Mouse (Mus musculus): Measurements from ENCODE around the gene Gpatch8. TPM values are rescaled to one million over a fixed set of nuclear protein-coding genes. Genes with fewer than 3 reads are reported as not detected.

Gene Gpatch8
- total RNA-seq, 2 experiments from 2014 or later: 51.4 to 54.4 TPM

DNA sequence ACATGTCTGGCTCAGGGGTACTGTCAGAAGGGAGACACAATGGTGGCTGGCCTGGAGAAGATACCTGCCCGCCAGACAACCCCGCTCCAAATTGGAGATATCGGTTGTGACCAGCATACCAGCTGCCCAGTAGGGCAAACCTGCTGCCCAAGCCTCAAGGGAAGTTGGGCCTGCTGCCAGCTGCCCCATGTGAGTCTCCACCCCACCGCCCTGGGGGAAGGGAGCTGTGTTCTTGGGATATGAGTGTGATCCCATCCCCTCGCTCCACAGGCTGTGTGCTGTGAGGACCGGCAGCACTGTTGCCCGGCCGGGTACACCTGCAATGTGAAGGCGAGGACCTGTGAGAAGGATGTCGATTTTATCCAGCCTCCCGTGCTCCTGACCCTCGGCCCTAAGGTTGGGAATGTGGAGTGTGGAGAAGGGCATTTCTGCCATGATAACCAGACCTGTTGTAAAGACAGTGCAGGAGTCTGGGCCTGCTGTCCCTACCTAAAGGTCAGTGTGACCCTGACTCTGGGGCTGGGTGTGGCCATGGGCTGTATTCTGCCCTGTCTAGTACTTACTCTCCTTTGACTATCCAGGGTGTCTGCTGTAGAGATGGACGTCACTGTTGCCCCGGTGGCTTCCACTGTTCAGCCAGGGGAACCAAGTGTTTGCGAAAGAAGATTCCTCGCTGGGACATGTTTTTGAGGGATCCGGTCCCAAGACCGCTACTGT, 120.3 kb downstream of the Gpatch8 start:
- no peak for DNase-seq (ENCODE audit: low spot score in 2 of 2)

DNA sequence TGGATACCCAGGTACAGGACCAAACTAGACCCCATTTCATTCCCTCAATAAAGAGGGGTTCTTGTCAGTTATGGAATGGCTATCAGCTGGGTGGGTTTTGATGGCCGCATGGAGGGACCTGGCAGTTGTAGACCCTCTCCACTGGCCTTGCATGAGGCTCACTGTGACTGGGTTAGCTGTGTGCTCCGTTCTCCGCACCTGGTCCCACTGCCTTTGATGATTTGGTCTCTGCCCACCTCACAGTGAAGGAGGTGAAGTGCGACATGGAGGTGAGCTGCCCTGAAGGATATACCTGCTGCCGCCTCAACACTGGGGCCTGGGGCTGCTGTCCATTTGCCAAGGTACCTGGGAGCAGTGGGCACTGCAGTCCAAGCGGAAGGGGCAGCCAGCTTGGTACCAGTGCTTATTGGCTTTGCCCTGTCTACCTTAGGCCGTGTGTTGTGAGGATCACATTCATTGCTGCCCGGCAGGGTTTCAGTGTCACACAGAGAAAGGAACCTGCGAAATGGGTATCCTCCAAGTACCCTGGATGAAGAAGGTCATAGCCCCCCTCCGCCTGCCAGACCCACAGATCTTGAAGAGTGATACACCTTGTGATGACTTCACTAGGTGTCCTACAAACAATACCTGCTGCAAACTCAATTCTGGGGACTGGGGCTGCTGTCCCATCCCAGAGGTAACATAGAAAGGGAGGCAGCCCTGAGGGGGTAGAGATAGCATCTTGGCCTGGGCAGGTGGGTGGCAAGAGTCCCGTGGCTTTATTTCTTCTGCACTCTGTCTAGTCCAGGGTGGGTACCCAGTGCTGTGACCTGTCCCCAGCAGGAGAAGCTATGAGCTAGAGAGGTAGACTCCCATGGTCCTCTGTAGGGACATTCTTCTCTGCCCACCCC, 121.1 kb downstream of the Gpatch8 start:
- no peak for DNase-seq (ENCODE audit: low spot score in 2 of 2)

DNA sequence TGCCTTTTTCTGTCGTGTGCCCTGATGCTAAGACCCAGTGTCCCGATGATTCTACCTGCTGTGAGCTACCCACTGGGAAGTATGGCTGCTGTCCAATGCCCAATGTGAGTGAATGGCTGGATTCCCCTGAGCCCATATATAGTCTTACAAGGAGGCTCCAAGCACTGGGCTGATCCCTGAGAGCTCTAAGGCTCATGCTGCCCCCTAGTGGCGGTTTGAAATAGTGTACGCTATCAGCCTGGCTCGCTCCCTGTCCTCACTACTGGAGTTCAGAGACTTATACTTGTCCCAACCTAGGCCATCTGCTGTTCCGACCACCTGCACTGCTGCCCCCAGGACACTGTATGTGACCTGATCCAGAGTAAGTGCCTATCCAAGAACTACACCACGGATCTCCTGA, 121.8 kb downstream of the Gpatch8 start:
- DNase-seq (ENCODE audit: low spot score in 2 of 2): peak; percentile 90 to 91

DNA sequence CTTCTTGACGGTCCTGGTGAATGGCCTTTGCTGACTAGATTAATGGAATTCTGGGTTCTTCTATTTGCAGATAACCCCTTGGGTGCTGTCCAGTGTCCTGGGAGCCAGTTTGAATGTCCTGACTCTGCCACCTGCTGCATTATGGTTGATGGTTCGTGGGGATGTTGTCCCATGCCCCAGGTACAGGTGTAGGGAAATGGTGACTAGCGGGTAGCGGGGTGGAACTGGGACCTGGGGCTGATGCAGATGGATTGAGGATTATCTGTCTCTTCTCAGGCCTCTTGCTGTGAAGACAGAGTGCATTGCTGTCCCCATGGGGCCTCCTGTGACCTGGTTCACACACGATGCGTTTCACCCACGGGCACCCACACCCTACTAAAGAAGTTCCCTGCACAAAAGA, 122.3 kb downstream of the Gpatch8 start:
- no peak for DNase-seq (ENCODE audit: low spot score in 2 of 2)

DNA sequence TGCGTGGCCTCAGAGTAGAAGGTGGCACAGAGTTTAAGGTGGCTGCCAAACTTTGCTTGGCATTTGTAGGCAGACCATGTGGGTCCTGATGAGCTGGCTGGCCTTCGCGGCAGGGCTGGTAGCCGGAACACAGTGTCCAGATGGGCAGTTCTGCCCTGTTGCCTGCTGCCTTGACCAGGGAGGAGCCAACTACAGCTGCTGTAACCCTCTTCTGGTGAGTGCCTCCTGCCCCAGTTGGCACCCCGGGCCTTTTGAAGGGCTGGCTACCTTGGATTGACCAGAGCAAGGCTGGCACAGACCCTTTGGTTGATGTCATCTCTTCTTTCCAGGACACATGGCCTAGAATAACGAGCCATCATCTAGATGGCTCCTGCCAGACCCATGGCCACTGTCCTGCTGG, 123.3 kb downstream of the Gpatch8 start:
- peak in 1 of 2 experiments; percentile 65 for DNase-seq (ENCODE audit: low spot score in 2 of 2)

DNA sequence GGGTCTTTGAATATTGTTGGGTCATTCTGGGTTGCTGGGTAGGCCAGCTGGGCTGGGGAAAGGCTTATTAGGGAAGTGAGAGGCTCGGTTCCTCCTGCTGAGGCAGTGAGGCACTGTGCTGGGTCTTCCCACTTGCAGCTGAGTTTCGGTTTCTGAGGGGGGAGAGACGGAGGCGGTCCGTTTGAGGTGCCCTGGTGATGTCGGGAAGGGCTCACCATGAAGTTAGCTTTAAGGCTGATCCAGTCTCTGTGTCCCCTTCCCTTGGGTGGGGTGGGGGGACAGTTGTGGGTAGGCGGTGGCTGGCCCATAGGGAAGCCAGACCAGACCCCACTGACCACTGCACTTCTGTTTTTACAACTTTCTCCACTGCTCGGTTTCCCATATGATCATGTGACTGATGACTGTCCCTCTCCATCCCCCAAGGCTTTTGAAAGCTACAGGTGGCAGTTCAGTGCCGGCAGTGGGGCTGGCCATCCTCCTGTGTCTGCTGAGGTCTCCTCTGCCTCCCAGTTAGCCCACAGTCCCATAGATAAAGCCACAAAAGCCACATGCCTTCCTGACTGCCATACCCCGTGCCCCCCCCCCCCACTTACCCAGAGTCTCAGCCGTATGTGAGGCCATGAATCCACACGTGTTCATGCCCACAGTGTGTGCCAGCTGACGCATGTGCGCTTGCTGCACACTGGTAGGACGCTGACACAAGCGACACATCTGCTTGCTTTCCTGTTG, 123.9 kb downstream of the Gpatch8 start:
- no peak for DNase-seq (ENCODE audit: low spot score in 2 of 2)

DNA sequence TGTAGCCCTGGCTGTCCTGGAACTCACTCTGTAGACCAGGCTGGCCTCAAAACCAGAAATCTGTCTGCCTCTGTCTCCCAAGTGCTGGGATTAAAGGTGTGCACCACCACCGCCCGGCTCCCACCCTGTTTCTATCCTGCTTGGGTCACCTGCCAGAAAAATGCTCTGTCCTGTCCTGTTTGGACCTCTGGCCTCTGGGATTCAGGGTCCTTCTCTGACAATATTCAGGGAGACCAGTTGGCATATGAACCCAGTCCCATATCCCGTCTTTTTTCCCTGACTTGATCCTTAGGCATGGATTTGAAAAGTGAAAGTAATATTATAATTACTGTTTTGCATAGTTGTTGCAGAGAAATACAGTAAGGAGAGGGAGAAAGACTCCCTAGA, 124.5 kb downstream of the Gpatch8 start:
- no peak for DNase-seq (ENCODE audit: low spot score in 2 of 2)

DNA sequence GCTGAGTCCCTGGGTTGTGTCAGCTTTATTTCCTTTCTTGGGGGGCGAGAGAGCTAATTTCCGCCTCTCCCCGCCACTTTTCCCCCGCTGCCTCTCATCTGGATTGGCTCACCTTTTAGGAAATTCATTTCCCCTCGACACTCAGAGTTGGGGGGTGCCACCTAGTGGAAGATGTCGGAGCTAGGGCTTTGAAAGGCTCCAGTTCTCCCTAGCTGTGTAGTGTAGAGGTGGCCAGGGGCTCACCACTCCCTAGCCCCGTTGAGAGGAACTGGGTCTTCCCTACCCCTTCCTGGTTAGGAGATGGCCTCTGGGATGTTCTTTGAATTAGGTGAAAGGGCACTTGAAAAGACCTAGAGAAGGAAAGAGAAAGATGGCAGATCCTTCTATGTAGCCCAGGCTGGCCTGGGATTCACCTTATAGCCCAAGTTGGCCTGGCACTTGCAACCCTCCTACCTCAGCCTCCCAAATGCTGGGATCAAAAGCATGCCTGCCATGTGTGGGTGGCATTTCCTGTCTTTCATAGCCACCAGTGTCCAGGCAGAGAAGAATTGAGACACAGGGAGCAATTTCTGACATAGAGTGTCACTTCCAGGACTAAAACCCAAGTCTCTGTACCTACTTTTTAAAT, 125.1 kb downstream of the Gpatch8 start:
- DNase-seq (ENCODE audit: low spot score in 2 of 2): peak; percentile 69 to 79

DNA sequence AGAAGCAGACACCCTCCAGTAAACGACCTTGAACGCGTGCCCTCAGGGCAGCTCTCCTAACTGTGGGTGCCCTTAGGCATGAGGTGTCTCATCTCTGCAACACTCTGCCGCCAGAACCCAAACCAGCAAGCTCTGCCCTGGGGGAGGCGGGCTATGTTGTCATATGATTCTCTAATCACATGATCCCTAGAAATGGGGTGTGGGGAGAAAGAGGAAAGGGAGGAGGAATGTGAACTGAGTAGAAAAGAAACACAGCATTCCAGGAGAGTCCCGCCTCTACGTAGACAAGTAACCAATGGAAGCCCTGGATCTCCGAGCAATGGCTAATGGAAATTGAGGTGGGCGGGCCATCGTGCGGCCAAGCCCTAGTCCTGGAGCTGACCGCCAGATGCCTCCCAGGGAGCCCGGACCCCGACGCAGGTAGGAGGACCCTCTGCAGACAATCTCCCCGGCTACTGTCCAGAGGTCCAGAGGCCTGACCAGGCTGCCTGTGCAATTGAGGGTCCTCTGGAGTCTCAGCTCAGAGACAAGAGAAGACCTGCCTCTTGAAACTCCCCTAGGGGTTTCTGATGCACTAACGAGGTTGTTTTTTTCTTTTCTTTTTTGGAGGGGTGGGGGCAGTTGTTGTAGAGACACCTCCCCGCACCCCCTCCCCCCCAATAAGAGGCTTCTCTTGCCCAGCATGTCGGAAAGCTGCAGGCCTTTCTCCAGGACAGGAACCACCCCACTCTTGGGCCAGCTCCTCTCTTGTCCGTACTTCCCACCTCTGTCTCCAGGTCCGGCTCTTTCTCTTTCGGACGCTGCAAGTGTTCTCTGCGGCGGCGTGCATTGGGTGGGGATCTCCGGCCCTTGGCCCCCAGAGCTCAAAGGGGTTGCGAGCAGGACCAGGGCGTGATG, 125.8 kb downstream of the Gpatch8 start, which contains the start of gene Grn:
Grn (plus strand) TSS at position 195 of the 897 bp plus-strand sequence.
- DNase-seq (ENCODE audit: low spot score in 2 of 2): peak; percentile 84 to 96

DNA sequence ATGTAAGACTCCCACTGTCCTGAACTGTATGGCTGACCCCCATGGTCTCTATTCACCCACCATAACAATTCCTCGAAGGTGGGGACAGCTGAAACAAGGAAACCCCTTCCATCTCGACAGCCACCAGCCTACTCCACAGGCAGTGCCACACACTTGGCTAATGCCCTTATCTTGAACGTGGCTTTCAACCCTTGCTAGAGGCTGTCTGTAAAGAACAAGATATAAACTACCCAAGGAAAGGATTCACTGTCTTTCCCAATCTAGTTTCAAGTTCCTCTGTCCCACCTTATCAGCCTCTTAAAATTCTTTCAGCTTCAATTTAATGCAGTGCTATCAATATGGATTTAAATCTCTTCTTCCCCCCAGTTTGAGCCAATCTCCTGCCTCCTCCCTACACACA, 126.6 kb downstream of the Gpatch8 start:
- no peak for DNase-seq (ENCODE audit: low spot score in 2 of 2)

DNA sequence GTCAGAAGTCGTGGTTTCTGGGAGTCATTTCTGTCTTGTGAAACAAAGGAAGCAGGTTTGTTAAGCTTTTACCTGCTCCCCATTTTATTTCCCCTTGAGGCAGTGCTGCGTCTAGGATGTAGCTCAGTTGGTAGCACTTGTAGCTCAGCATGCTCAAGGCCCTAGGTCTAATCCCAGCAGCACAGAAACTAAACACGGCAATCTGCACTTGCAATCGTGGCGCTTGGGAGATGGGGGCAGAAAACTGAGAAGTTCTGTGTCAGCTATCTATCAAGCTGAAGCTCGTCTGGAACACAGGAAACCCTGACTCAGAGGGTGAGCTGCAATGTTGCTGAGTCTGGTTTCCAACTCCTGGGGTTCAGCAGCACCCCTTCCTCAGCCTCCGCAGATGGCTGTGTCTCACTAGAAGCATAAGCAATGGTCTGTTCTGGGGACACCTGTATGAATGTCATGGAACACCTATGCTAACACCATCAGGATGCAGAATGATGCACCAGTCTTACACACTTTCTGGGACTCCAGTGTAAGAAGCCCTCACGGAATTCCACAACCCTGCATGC, 127.1 kb downstream of the Gpatch8 start:
- no peak for DNase-seq (ENCODE audit: low spot score in 2 of 2)

Other genes with a start within 250 kb of the Gpatch8 start
- 100 to 1,000 TPM; 120 to 121 TPM for gene Ubtf, start 236.7 kb downstream of the Gpatch8 start, total RNA-seq (2021)
- under 1 TPM; 0.50 to 0.60 TPM for gene Slc4a1, start 190.2 kb downstream of the Gpatch8 start, total RNA-seq (2021)
- gene Rundc3a, start 163.0 kb downstream of the Gpatch8 start, total RNA-seq (2021): 100 to 1,000 TPM; 413 to 422 TPM
- 10 to 100 TPM; 75.6 to 81.8 TPM for gene Slc25a39, start 148.4 kb downstream of the Gpatch8 start, total RNA-seq (2021)
- gene Grn, start 126.1 kb downstream of the Gpatch8 start, total RNA-seq (2021): 10 to 100 TPM; 82.3 to 87.4 TPM
- 10 to 100 TPM; 86.0 to 97.5 TPM for gene Fam171a2, start 108.7 kb downstream of the Gpatch8 start, total RNA-seq (2021)
- 1 to 10 TPM; 2.3 to 2.7 TPM for gene Itga2b, start 86.3 kb downstream of the Gpatch8 start, total RNA-seq (2021)
- gene Gm11627, start 23.1 kb upstream of the Gpatch8 start, total RNA-seq (2021): 1 to 10 TPM; 6.4 to 6.9 TPM
- 1 to 10 TPM; 8.5 to 9.4 TPM for gene Fzd2, start 48.0 kb upstream of the Gpatch8 start, total RNA-seq (2021)
- gene Meioc, start 107.3 kb upstream of the Gpatch8 start, total RNA-seq (2021): not detected
- 10 to 100 TPM; 37.9 to 41.3 TPM for gene Ccdc43, start 141.4 kb upstream of the Gpatch8 start, total RNA-seq (2021)
- 100 to 1,000 TPM; 186 to 207 TPM for gene Adam11, start 205.0 kb upstream of the Gpatch8 start, total RNA-seq (2021)